Mouse (Mus musculus) heart, postnatal 25 days (tissue): ENCODE data around the gene Olfr146. TPM values are rescaled to one million over a fixed set of nuclear protein-coding genes. Genes with fewer than 3 reads are reported as not detected.

Experiments used
- DNase-seq: peaks from one replicate; pipeline ENCODE4 v3.0.0; 2022; ENCODE audit warnings: low spot score
- intact Hi-C: fragments of 180-260 bp; cut with DNase I; formaldehyde crosslinking; loops from one replicate; pipeline ENCODE4 v1.15.1; 2025
- microRNA-seq: library from miRNA; unstranded; fragments of <30 nt; microRNA quantifications from one replicate; pipeline ENCODE4 v1.2.0, GENCODE M21; 2022
- total RNA-seq, 2 experiments: library from RNA; stranded (reverse); gene quantifications; 2 replicates each; pipeline ENCODE4 v1.2.3; 2021

Gene Olfr146
- total RNA-seq, result not detected

GRCm38 (mm10) chr9:39023277-39023676, at the start of gene Olfr146:
Gene Olfr146 (minus strand): TSS chr9:39023377.
- intact Hi-C loops, result no loop called here
- no peak for DNase-seq

GRCm38 (mm10) chr9:39064851-39065250, 41.7 kb upstream of the Olfr146 start, which contains the start of gene Olfr937:
Gene Olfr937 (minus strand): TSS chr9:39064951.
- intact Hi-C loops, result no loop called here
- DNase-seq, result no peak

- intact Hi-C loops, result no loop called here
- no peak for DNase-seq
Measured at GRCm38 (mm10) chr9:38999583-38999982, 23.6 kb downstream of the Olfr146 start, which contains the start of gene Olfr935. Gene Olfr935 (minus strand): TSS chr9:38999683.

GRCm38 (mm10) chr9:38988215-38988614, 35.0 kb downstream of the Olfr146 start, which contains the start of gene Olfr934:
Gene Olfr934 (minus strand): TSS chr9:38988315.
- DNase-seq, result no peak
- intact Hi-C loops, result no loop called here

- intact Hi-C loops, result no loop called here
- DNase-seq, result no peak
Measured at GRCm38 (mm10) chr9:38972013-38972412, 51.2 kb downstream of the Olfr146 start, which contains the start of gene Olfr933. Gene Olfr933 (plus strand): TSS chr9:38972313.

Small RNA genes lying within 50 kb of the gene (microRNA-seq; reads per million reads assigned to microRNA genes)
- gene Gm25529, result not detected

Other genes starting within 250 kb of the Olfr146 start
- gene Olfr922, start 208.8 kb downstream of the Olfr146 start, total RNA-seq, result not detected
- gene Olfr923, start 196.8 kb downstream of the Olfr146 start, total RNA-seq, result not detected
- gene Olfr924, start 178.9 kb downstream of the Olfr146 start, total RNA-seq, result not detected
- gene Olfr26, start 168.3 kb downstream of the Olfr146 start, total RNA-seq, result not detected
- not detected for gene Olfr926, start 146.3 kb downstream of the Olfr146 start, total RNA-seq
- gene Olfr930, start 93.6 kb downstream of the Olfr146 start, total RNA-seq, result not detected
- not detected for gene Olfr933, start 51.1 kb downstream of the Olfr146 start, total RNA-seq
- not detected for gene Olfr934, start 35.1 kb downstream of the Olfr146 start, total RNA-seq
- not detected for gene Olfr935, start 23.7 kb downstream of the Olfr146 start, total RNA-seq
- gene Olfr937, start 41.6 kb upstream of the Olfr146 start, total RNA-seq, result not detected
- not detected for gene Olfr938, start 55.5 kb upstream of the Olfr146 start, total RNA-seq
- not detected for gene Olfr27, start 104.8 kb upstream of the Olfr146 start, total RNA-seq
- not detected for gene Olfr943, start 142.9 kb upstream of the Olfr146 start, total RNA-seq
- gene Olfr944, start 178.5 kb upstream of the Olfr146 start, total RNA-seq, result not detected
- not detected for gene Olfr1537, start 226.6 kb upstream of the Olfr146 start, total RNA-seq